Mouse (Mus musculus): ENCODE measurements around the gene Slc35a1.
"Not testable (repeated sequence)": the region's sequence is repeated elsewhere in the genome, so short reads cannot be mapped to it uniquely, and the experiment has no call there.

Gene Slc35a1

GRCm38 (mm10) chr4:34686874-34687567 is at the start of gene Slc35a1:
Slc35a1 (minus strand) TSS chr4:34687438.
- POLR2A ChIA-PET, result interaction anchor here in 3 of 4 experiments (0.6 to 1.8 kb wide), 14 partner anchors 8 to 224 kb away, joined by 3 to 8 read pairs (median 4); partner anchors contain the start of gene Smim8 (in 2 of the 3)
- CTCF ChIA-PET, result interaction anchor here in 1 of 4 experiments (1.0 kb wide), 1 partner anchor 110 kb away, joined by 3 read pairs; no protein-coding TSS in a partner anchor

GRCm38 (mm10) chr4:34734461-34734860 is 47.2 kb upstream of the Slc35a1 start:
- CTCF ChIA-PET, result interaction anchor here in 1 of 4 experiments (1.5 kb wide), 1 partner anchor 33 kb away, joined by 4 read pairs; no protein-coding TSS in a partner anchor
- POLR2A ChIA-PET, result interaction anchor here in 2 of 4 experiments (0.9 to 1.8 kb wide), 4 partner anchors 38 to 173 kb away, joined by 3 to 8 read pairs (median 5); partner anchors contain the start of gene Smim8 (in 2 of the 2)

- POLR2A ChIA-PET, result interaction anchor here in 2 of 4 experiments (1.0 to 1.8 kb wide), 2 partner anchors 11 to 44 kb away, joined by 3 to 8 read pairs; partner anchors contain the start of gene Smim8 (in 1 of the 2)
- CTCF ChIA-PET, result interaction anchor here in 3 of 4 experiments (0.6 to 0.7 kb wide), 5 partner anchors 13 to 504 kb away, joined by 3 to 5 read pairs (median 3); no protein-coding TSS in a partner anchor
Measured at GRCm38 (mm10) chr4:34733415-34733814, 46.2 kb upstream of the Slc35a1 start.

GRCm38 (mm10) chr4:34729851-34730341 is 42.7 kb upstream of the Slc35a1 start, which contains the start of gene Cfap206:
Cfap206 (minus strand) TSS chr4:34730206.
- ChIA-PET CTCF (no interaction called here), POLR2A (interaction anchor here in 2 of 4 experiments (0.9 to 1.2 kb wide), 4 partner anchors 8 to 48 kb away, joined by 3 to 5 read pairs (median 4); no protein-coding TSS in a partner anchor)

GRCm38 (mm10) chr4:34725710-34726109 is 38.5 kb upstream of the Slc35a1 start:
- CTCF ChIA-PET, POLR2A ChIA-PET: not testable (repeated sequence)

- CTCF ChIA-PET, result no interaction called here
- POLR2A ChIA-PET, result interaction anchor here in 1 of 4 experiments (0.6 kb wide), 1 partner anchor 198 kb away, joined by 4 read pairs; no protein-coding TSS in a partner anchor
Measured at GRCm38 (mm10) chr4:34724306-34724705, 37.1 kb upstream of the Slc35a1 start.

- POLR2A ChIA-PET, result interaction anchor here in 1 of 4 experiments (1.2 kb wide), 1 partner anchor 187 kb away, joined by 3 read pairs; no protein-coding TSS in a partner anchor
- CTCF ChIA-PET, result no interaction called here
Measured at GRCm38 (mm10) chr4:34723186-34723585, 35.9 kb upstream of the Slc35a1 start.

- ChIA-PET CTCF (interaction anchor here in 2 of 4 experiments (0.6 to 1.4 kb wide), 3 partner anchors 13 to 58 kb away, joined by 3 read pairs; partner anchors contain the start of gene Smim8 (in 1 of the 2)), POLR2A (interaction anchor here in 1 of 4 experiments (1.3 to 1.8 kb wide), 2 partner anchors 58 to 152 kb away, joined by 6 read pairs; partner anchors contain the start of gene Smim8)
Measured at GRCm38 (mm10) chr4:34720127-34720895, 33.1 kb upstream of the Slc35a1 start.

- ChIA-PET POLR2A (no interaction called here), CTCF (interaction anchor here in 1 of 4 experiments (0.7 kb wide), 1 partner anchor 50 kb away, joined by 4 read pairs; no protein-coding TSS in a partner anchor)
Measured at GRCm38 (mm10) chr4:34719421-34719820, 32.2 kb upstream of the Slc35a1 start.

- POLR2A ChIA-PET, result interaction anchor here in 1 of 4 experiments (0.8 kb wide), 1 partner anchor 35 kb away, joined by 3 read pairs; no protein-coding TSS in a partner anchor
- CTCF ChIA-PET, result interaction anchor here in 1 of 4 experiments (1.1 kb wide), 1 partner anchor 13 kb away, joined by 3 read pairs; no protein-coding TSS in a partner anchor
Measured at GRCm38 (mm10) chr4:34715062-34715461, 27.8 kb upstream of the Slc35a1 start.

- POLR2A ChIA-PET, result interaction anchor here in 1 of 4 experiments (0.7 kb wide), 1 partner anchor 69 kb away, joined by 3 read pairs; no protein-coding TSS in a partner anchor
- CTCF ChIA-PET, result no interaction called here
Measured at GRCm38 (mm10) chr4:34708127-34708526, 20.9 kb upstream of the Slc35a1 start.

- ChIA-PET CTCF (no interaction called here), POLR2A (interaction anchor here in 1 of 4 experiments (1.7 kb wide), 1 partner anchor 14 kb away, joined by 5 read pairs; no protein-coding TSS in a partner anchor)
Measured at GRCm38 (mm10) chr4:34707248-34707647, 20.0 kb upstream of the Slc35a1 start.

GRCm38 (mm10) chr4:34703029-34703428 is 15.8 kb upstream of the Slc35a1 start:
- POLR2A ChIA-PET, result interaction anchor here in 1 of 4 experiments (1.4 kb wide), 1 partner anchor 209 kb away, joined by 3 read pairs; no protein-coding TSS in a partner anchor
- CTCF ChIA-PET, result no interaction called here

GRCm38 (mm10) chr4:34702231-34702630 is 15.0 kb upstream of the Slc35a1 start:
- POLR2A ChIA-PET, result interaction anchor here in 3 of 4 experiments (0.6 to 1.6 kb wide), 11 partner anchors 10 to 220 kb away, joined by 3 to 4 read pairs (median 4); partner anchors contain the start of gene Smim8 (in 1 of the 3)

GRCm38 (mm10) chr4:34701528-34701927 is 14.3 kb upstream of the Slc35a1 start:
- ChIA-PET CTCF (interaction anchor here (0.5 to 2.1 kb wide), 28 partner anchors 9 to 367 kb away, joined by 3 to 12 read pairs (median 4); partner anchors contain the start of gene Smim8 (in 2 of the 4)), POLR2A (interaction anchor here (0.5 to 1.6 kb wide), 20 partner anchors 9 to 221 kb away, joined by 3 to 5 read pairs (median 3); partner anchors contain the start of genes Smim8 (in 2 of the 4), Cga (in 1 of the 4), Orc3 (in 1 of the 4) and Rars2 (in 1 of the 4))

More at GRCm38 (mm10) chr4:34702231-34702630, 15.0 kb upstream of the Slc35a1 start:
- CTCF ChIA-PET, result interaction anchor here (0.5 to 2.1 kb wide), 14 partner anchors 13 to 220 kb away, joined by 3 to 12 read pairs (median 4); partner anchors contain the start of gene Smim8 (in 1 of the 4)

GRCm38 (mm10) chr4:34688021-34688420 is 783 bp upstream of the Slc35a1 start:
- ChIA-PET CTCF (interaction anchor here in 2 of 4 experiments (0.6 to 1.1 kb wide), 2 partner anchors 13 to 362 kb away, joined by 3 to 6 read pairs; no protein-coding TSS in a partner anchor), POLR2A (interaction anchor here (0.6 to 1.8 kb wide), 14 partner anchors 9 to 223 kb away, joined by 3 to 8 read pairs (median 4); partner anchors contain the start of gene Smim8 (in 2 of the 4))

GRCm38 (mm10) chr4:34680530-34680929 is 6.7 kb downstream of the Slc35a1 start:
- POLR2A ChIA-PET, result interaction anchor here in 2 of 4 experiments (0.6 to 1.3 kb wide), 6 partner anchors 9 to 243 kb away, joined by 3 to 9 read pairs (median 3); no protein-coding TSS in a partner anchor
- CTCF ChIA-PET, result interaction anchor here (0.6 to 1.4 kb wide), 10 partner anchors 16 to 477 kb away, joined by 3 to 7 read pairs (median 4); partner anchors contain the start of gene Mob3b (in 1 of the 4)

Measured in embryonic stem cell, embryonic (primary cell).